9 mouse cellular contexts compared by ENCODE assay signal in genomic region chr9:54916401-54916800, GRCm38 (mm10). TPM values are rescaled to one million over a fixed set of nuclear protein-coding genes. Genes with fewer than 3 reads are reported as not detected.
DNase-seq lines count a peak whose midpoint lies in the region; ATAC-seq lines count a peak whose summit lies in the region.
"Had no signal": no experiment of that assay in that cellular context is flagged by ENCODE, and none has a peak within 500 bp of the region (broad histone marks: within the 10 kb centered on the region; RNA-seq: fewer than 3 reads in every experiment).

No protein-coding gene starts in this region.

- DNase-seq in lung, postnatal 4 days = no peak
- no peak for DNase-seq in forebrain, embryonic 10.5 days (ENCODE audit: extremely low spot score, low spot score)
- DNase-seq in embryo, embryonic 11 days = no peak
- no peak for DNase-seq in ovary, postnatal 10 days (ENCODE audit: low spot score)

- no peaks in the 10 kb centered on the region for H3K27me3 ChIP-seq in lung, embryonic 15.5 days
- H3K27me3 ChIP-seq in forebrain, embryonic 10.5 days (ENCODE audit: poor library complexity, severe bottlenecking) = no peaks in the 10 kb centered on the region
- no peaks in the 10 kb centered on the region for H3K27me3 ChIP-seq in intestine, embryonic 16.5 days (replicated peaks; ENCODE audit: control insufficient read depth, insufficient read depth, low read length)
- no peaks in the 10 kb centered on the region for H3K27me3 ChIP-seq in stomach, embryonic 14.5 days (ENCODE audit: control insufficient read depth, insufficient read depth, low read length)

- peaks cover 12% of the 10 kb centered on the region; the same call in 1 of the 2 replicates for H3K4me1 ChIP-seq in lung, embryonic 15.5 days
- peaks cover 15% of the 10 kb centered on the region for H3K4me1 ChIP-seq in forebrain, embryonic 10.5 days
- no peaks in the 10 kb centered on the region for H3K4me1 ChIP-seq in intestine, embryonic 16.5 days (ENCODE audit: control insufficient read depth, insufficient read depth, low read length)
- no peaks in the 10 kb centered on the region for H3K4me1 ChIP-seq in stomach, embryonic 14.5 days (ENCODE audit: control insufficient read depth, insufficient read depth, low read length)

- no peak overlapping the region for H3K9ac ChIP-seq in lung, embryonic 15.5 days
- H3K9ac ChIP-seq in intestine, embryonic 16.5 days (ENCODE audit: low read depth, low read length) = no peak overlapping the region
- H3K9ac ChIP-seq in stomach, embryonic 14.5 days (replicated peaks; ENCODE audit: low read depth, low read length) = no peak overlapping the region

- ATAC-seq in lung, embryonic 15.5 days (ENCODE audit: borderline replicate concordance, extremely low read depth, low FRiP score, low TSS enrichment) = no peak
- ATAC-seq in intestine, embryonic 16.5 days = peak; percentile 3; the same call in 1 of the 2 replicates
- no peak for ATAC-seq in stomach, embryonic 14.5 days (ENCODE audit: insufficient number of reproducible peaks, insufficient read depth, low FRiP score, low read depth)
- no peak for ATAC-seq in megakaryocyte progenitor cell, adult 5-6 weeks (replicated peaks; ENCODE audit: poor library complexity)

- H3K27ac ChIP-seq in lung, embryonic 15.5 days = no peak overlapping the region
- H3K27ac ChIP-seq in forebrain, embryonic 10.5 days = no peak overlapping the region
- no peak overlapping the region for H3K27ac ChIP-seq in intestine, embryonic 16.5 days (ENCODE audit: low read length)
- no peak overlapping the region for H3K27ac ChIP-seq in stomach, embryonic 14.5 days (ENCODE audit: low read length)
- H3K27ac ChIP-seq: macrophage had no signal

- 74% methylated on average over 8 of the region's 8 CpGs for WGBS in lung, embryonic 15.5 days
- WGBS in forebrain, embryonic 10.5 days = 72% methylated on average over 8 of the region's 8 CpGs
- 70% methylated on average over 8 of the region's 8 CpGs for WGBS in intestine, embryonic 16.5 days
- 75% methylated on average over 8 of the region's 8 CpGs for WGBS in stomach, embryonic 14.5 days

- H3K4me3 ChIP-seq in lung, embryonic 15.5 days = peak overlapping the region; percentile 66
- peak overlapping the region; percentile 77 for H3K4me3 ChIP-seq in forebrain, embryonic 10.5 days
- H3K4me3 ChIP-seq in intestine, embryonic 16.5 days (ENCODE audit: low read length) = peak overlapping the region; percentile 71
- no peak overlapping the region; the same call in 1 of the 2 replicates for H3K4me3 ChIP-seq in stomach, embryonic 14.5 days (ENCODE audit: low read depth, low read length)

- no peaks in the 10 kb centered on the region for H3K9me3 ChIP-seq in lung, embryonic 15.5 days
- no peaks in the 10 kb centered on the region for H3K9me3 ChIP-seq in forebrain, embryonic 10.5 days
- H3K9me3 ChIP-seq in intestine, embryonic 16.5 days (ENCODE audit: control insufficient read depth, low read length) = no peaks in the 10 kb centered on the region
- no peaks in the 10 kb centered on the region for H3K9me3 ChIP-seq in stomach, embryonic 14.5 days (ENCODE audit: control insufficient read depth, low read depth, low read length)

- H3K4me2 ChIP-seq in lung, embryonic 15.5 days = peak overlapping the region; percentile 90
- peak overlapping the region; percentile 91 for H3K4me2 ChIP-seq in intestine, embryonic 16.5 days (ENCODE audit: low read depth, low read length)
- H3K4me2 ChIP-seq in stomach, embryonic 14.5 days (replicated peaks; ENCODE audit: low read depth, low read length) = peak overlapping the region; percentile 56

- peaks cover 5% of the 10 kb centered on the region; the same call in 1 of the 2 replicates for H3K36me3 ChIP-seq in lung, embryonic 15.5 days
- H3K36me3 ChIP-seq in forebrain, embryonic 10.5 days (replicated peaks) = peaks cover 10% of the 10 kb centered on the region
- H3K36me3 ChIP-seq in intestine, embryonic 16.5 days (ENCODE audit: control insufficient read depth, insufficient read depth, low read length) = no peaks in the 10 kb centered on the region
- H3K36me3 ChIP-seq in stomach, embryonic 14.5 days (ENCODE audit: control insufficient read depth, insufficient read depth, low read length) = peaks cover 2% of the 10 kb centered on the region; the same call in 1 of the 2 replicates

RNA-seq across cellular contexts. Expression of gene Hykk, which starts 0.7 kb away (rescaled TPM):
- polyA plus RNA-seq in lung, embryonic 15.5 days (2015; fragmentation: Nextera tagmentation; extraction: Ambion mirVana) = 3.9 and 4.3 TPM in 2 replicates
- polyA plus RNA-seq in forebrain, embryonic 10.5 days (2016; fragmentation: Nextera tagmentation; extraction: Ambion mirVana) = 4.3 and 5.0 TPM in 2 replicates
- polyA plus RNA-seq in intestine, embryonic 16.5 days (2015; fragmentation: Nextera tagmentation; extraction: Ambion mirVana) = 2.5 and 2.7 TPM in 2 replicates
- polyA plus RNA-seq in stomach, embryonic 14.5 days (2014; fragmentation: Nextera tagmentation; extraction: Ambion mirVana) = 4.8 and 5.3 TPM in 2 replicates
- total RNA-seq in megakaryocyte progenitor cell, adult 5-6 weeks (2015) = 0.05 TPM in 1 of 2 replicates, not detected in the other
- 0.04 and 0.20 TPM in 2 replicates for total RNA-seq in megakaryocyte progenitor cell, adult 5-6 weeks (2017)

RNA-seq across cellular contexts. Expression of gene Psma4, which starts 34.2 kb away (rescaled TPM):
- 284 and 288 TPM in 2 replicates for polyA plus RNA-seq in lung, embryonic 15.5 days (2015; fragmentation: Nextera tagmentation; extraction: Ambion mirVana)
- polyA plus RNA-seq in forebrain, embryonic 10.5 days (2016; fragmentation: Nextera tagmentation; extraction: Ambion mirVana) = 327 and 338 TPM in 2 replicates
- polyA plus RNA-seq in intestine, embryonic 16.5 days (2015; fragmentation: Nextera tagmentation; extraction: Ambion mirVana) = 269 and 294 TPM in 2 replicates
- polyA plus RNA-seq in stomach, embryonic 14.5 days (2014; fragmentation: Nextera tagmentation; extraction: Ambion mirVana) = 274 and 278 TPM in 2 replicates
- 326 and 380 TPM in 2 replicates for total RNA-seq in megakaryocyte progenitor cell, adult 5-6 weeks (2015)
- total RNA-seq in megakaryocyte progenitor cell, adult 5-6 weeks (2017) = 436 and 454 TPM in 2 replicates

RNA-seq across cellular contexts. Expression of gene AY074887, which starts 34.4 kb away (rescaled TPM):
- 0.65 and 1.3 TPM in 2 replicates for polyA plus RNA-seq in lung, embryonic 15.5 days (2015; fragmentation: Nextera tagmentation; extraction: Ambion mirVana)
- polyA plus RNA-seq in forebrain, embryonic 10.5 days (2016; fragmentation: Nextera tagmentation; extraction: Ambion mirVana) = 0.77 and 1.1 TPM in 2 replicates
- polyA plus RNA-seq in intestine, embryonic 16.5 days (2015; fragmentation: Nextera tagmentation; extraction: Ambion mirVana) = 0.31 and 0.66 TPM in 2 replicates
- polyA plus RNA-seq in stomach, embryonic 14.5 days (2014; fragmentation: Nextera tagmentation; extraction: Ambion mirVana) = 0.48 and 0.68 TPM in 2 replicates
- total RNA-seq in megakaryocyte progenitor cell, adult 5-6 weeks (2015) = 0.86 TPM in 1 of 2 replicates, not detected in the other
- 0.30 TPM in 1 of 2 replicates, not detected in the other for total RNA-seq in megakaryocyte progenitor cell, adult 5-6 weeks (2017)
- polyA plus RNA-seq: macrophage had no signal

RNA-seq across cellular contexts. Expression of gene Ireb2, which starts 52.8 kb away (rescaled TPM):
- polyA plus RNA-seq in lung, embryonic 15.5 days (2015; fragmentation: Nextera tagmentation; extraction: Ambion mirVana) = 29.1 and 29.7 TPM in 2 replicates
- polyA plus RNA-seq in forebrain, embryonic 10.5 days (2016; fragmentation: Nextera tagmentation; extraction: Ambion mirVana) = 46.0 and 46.4 TPM in 2 replicates
- polyA plus RNA-seq in intestine, embryonic 16.5 days (2015; fragmentation: Nextera tagmentation; extraction: Ambion mirVana) = 21.0 and 23.1 TPM in 2 replicates
- 43.4 and 46.8 TPM in 2 replicates for polyA plus RNA-seq in stomach, embryonic 14.5 days (2014; fragmentation: Nextera tagmentation; extraction: Ambion mirVana)
- total RNA-seq in megakaryocyte progenitor cell, adult 5-6 weeks (2015) = 38.7 and 53.4 TPM in 2 replicates
- total RNA-seq in megakaryocyte progenitor cell, adult 5-6 weeks (2017) = 32.0 and 38.6 TPM in 2 replicates
